In genomic region chr4:114635889-114636288, GRCm38 (mm10) we compare ENCODE assay signal across 8 mouse cellular contexts.
DNase-seq lines count a peak whose midpoint lies in the region; ATAC-seq and TF ChIP-seq lines count a peak whose summit lies in the region.

No protein-coding gene starts in this region.

- TF ChIP-seq CTCF in heart, postnatal 0 days (IDR thresholded peaks at IDR 0.05; ENCODE audit: low read depth) = peak; percentile 76

- H3K4me1 ChIP-seq in heart, postnatal 0 days (ENCODE audit: control insufficient read depth, insufficient read depth) = no peaks in the 10 kb centered on the region

- H3K4me2 ChIP-seq in heart, postnatal 0 days (ENCODE audit: low read depth, low read length) = no peak overlapping the region

- no peak overlapping the region for H3K4me3 ChIP-seq in heart, postnatal 0 days (ENCODE audit: low read depth, low read length)

- peak; percentile 29 for DNase-seq in A20 (ENCODE audit: low read depth, low spot score)
- peak; percentile 93 for DNase-seq in NIH3T3 (ENCODE audit: low read depth)
- DNase-seq in embryo, embryonic 10.5 days (ENCODE audit: low spot score) = peak; percentile 78
- peak; percentile 58 for DNase-seq in heart, postnatal 0 days (ENCODE audit: low spot score)
- peak; percentile 76 to 80 for DNase-seq in kidney, postnatal 25 days
- DNase-seq in lung, adult 18-20 months = peak; percentile 51 to 54
- peak; percentile 21 for DNase-seq in retina, postnatal 7 days (ENCODE audit: low read depth, low spot score)

- 0 out of 2 replicates have a peak, but pooled peaks cover 12% of the 10 kb centered on the region for H3K27me3 ChIP-seq in heart, postnatal 0 days (ENCODE audit: control insufficient read depth, insufficient read depth, low read length)

- 18% methylated on average over 5 of the region's 5 CpGs for WGBS in heart, postnatal 0 days

- no peak overlapping the region for H3K27ac ChIP-seq in heart, postnatal 0 days (ENCODE audit: low read depth)

- no peak for TF ChIP-seq EP300 in heart, postnatal 0 days (IDR thresholded peaks at IDR 0.05; ENCODE audit: low read depth)

- H3K9me3 ChIP-seq in heart, postnatal 0 days (replicated peaks; ENCODE audit: control insufficient read depth, low read length) = no peaks in the 10 kb centered on the region

- ATAC-seq in heart, postnatal 0 days (ENCODE audit: insufficient read depth, low read depth) = peak; percentile 57
- ATAC-seq in activated CD4-positive, CD25-positive, alpha-beta regulatory T cell, adult 4 months = no peak

- no peak overlapping the region for H3K9ac ChIP-seq in heart, postnatal 0 days (replicated peaks; ENCODE audit: low read depth, low read length)

- no peaks in the 10 kb centered on the region for H3K36me3 ChIP-seq in heart, postnatal 0 days (replicated peaks; ENCODE audit: control insufficient read depth, insufficient read depth, low read length)

Comparison
In these comparisons a context has a peak if more than half of its experiments do, and no peak if none do; other contexts are left out.
1. DNase-seq: peak in every context shown above with its lines; median percentile 93 in NIH3T3; 78 in embryo, embryonic 10.5 days; 78 in kidney, postnatal 25 days; 58 in heart, postnatal 0 days; 52 in lung, adult 18-20 months; 29 in A20; 21 in retina, postnatal 7 days.